Mouse (Mus musculus) gastrocnemius, postnatal 36 days (tissue): Measurements from ENCODE around the gene Myo1a. TPM values are rescaled to one million over a fixed set of nuclear protein-coding genes. Genes with fewer than 3 reads are reported as not detected.

Source experiments
- DNase-seq, 2 experiments: peaks; one replicate each; pipeline ENCODE4 v3.0.0; 2022
- intact Hi-C: fragments of 180-260 bp; cut with DNase I; formaldehyde crosslinking; loops from one replicate; pipeline ENCODE4 v1.15.1; 2025
- total RNA-seq, 2 experiments: library from RNA; stranded (reverse); gene quantifications; 2 replicates each; pipeline ENCODE4 v1.2.3; 2021

Myo1a gene
- total RNA-seq, 2 experiments from 2014 or later: 0.15 to 0.18 TPM

DNA sequence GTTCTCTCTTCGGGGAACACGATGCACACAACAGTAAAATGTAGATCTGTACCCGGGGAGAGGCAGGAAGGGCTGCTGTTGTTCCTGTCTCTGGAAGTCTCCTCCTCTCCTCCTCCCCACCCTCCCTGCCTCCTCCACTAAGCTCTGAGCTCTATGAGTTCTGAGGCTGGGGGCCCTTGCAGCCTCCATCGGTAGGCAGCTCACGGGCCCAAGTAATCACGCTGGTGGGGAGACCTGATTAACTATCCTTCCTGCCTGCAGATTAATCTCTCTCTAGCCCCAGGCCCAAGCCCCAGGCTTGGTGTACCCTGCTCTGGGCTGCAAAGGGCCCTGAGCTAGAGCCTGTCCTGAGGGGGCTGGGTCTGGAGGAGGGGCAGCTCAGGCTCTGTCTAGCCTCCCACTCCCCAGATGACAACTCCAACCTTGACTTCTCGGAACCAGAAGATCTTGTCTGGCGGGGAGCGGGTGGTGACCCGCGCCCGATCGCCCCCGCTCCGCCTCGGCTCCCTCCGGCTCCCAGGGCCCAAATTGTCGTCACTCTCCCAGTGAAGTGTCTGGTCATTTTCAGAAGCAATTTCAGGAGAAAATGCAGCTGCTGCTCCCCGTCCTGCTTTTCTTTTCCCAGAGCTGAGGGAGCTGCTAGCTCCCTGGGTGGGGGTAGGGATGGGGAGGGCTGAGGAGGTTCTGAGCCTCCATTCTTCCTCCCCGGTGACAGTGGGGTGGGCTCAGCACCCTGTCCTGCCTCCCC lies 16.9 kb downstream of the Myo1a start:
- intact Hi-C loops: no loop called here

DNA sequence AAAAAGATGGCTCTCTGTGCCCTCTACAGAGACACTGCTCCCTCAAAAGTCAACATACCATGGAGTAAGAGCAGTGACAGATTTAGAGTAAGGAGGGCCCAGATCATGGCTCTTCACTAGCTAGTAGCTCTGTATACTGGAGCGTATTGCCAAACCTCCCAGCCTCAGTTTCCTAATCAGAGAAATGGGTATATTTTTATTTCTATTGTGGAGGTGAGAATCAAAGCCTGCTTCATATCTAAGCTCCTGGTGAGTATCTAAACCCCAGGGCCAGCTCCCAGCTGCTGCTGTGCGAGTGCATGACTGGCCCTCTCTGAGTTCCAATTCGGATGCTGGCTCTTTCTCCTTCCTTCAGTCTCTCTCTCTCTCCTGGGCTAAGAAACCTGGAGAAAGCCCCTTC lies 19.2 kb downstream of the Myo1a start, which contains the start of gene Tac2:
Gene Tac2 (plus strand): TSS at position 301 of the 400 bp plus-strand sequence.
- intact Hi-C loops: no loop called here

More for the DNA sequence above, 16.9 kb downstream of the Myo1a start:
- no peak for DNase-seq

DNA sequence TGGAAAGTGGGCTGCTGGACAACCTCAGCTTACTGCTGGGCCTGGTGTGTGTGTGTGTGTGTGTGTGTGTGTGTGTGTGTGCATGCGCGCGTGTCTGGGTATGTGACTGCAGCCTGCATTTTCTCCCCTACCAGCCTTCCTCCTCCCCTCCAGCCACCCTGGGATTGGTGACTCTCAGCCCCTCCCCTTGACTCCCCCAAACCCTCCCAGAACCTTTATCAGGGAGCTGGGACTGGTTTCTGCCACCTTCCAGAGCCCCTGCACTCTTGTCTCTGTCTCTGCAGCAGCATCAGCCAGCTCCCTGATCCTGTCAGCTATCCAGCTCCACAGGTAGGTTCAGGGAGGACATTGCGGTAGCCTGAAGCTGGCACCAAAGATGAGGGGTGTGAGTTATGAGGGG lies 20.2 kb downstream of the Myo1a start:
- intact Hi-C loops: no loop called here
- DNase-seq: no peak

More for the DNA sequence above, 19.2 kb downstream of the Myo1a start, which contains the start of gene Tac2:
- DNase-seq: no peak

DNA sequence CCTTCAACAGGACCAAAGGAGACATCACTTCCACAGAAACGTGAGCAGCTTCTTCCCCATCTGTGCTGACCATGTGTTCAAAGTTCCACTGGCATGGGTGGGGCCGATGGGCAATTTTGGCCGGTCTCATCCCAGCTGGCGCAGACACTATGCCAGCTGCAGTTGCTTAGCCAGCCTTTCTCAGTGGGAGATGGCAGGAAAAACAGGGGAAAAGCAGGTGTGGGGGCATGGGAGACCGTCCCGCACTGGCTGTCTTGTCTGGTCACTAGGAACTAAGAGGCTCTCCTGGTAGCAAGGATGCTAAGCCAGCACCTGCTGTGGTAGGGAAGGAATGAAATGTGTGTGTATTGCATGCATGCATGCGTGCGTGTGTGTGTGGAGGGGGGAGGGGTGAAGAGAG lies 23.5 kb downstream of the Myo1a start:
- intact Hi-C loops: no loop called here
- no peak for DNase-seq

DNA sequence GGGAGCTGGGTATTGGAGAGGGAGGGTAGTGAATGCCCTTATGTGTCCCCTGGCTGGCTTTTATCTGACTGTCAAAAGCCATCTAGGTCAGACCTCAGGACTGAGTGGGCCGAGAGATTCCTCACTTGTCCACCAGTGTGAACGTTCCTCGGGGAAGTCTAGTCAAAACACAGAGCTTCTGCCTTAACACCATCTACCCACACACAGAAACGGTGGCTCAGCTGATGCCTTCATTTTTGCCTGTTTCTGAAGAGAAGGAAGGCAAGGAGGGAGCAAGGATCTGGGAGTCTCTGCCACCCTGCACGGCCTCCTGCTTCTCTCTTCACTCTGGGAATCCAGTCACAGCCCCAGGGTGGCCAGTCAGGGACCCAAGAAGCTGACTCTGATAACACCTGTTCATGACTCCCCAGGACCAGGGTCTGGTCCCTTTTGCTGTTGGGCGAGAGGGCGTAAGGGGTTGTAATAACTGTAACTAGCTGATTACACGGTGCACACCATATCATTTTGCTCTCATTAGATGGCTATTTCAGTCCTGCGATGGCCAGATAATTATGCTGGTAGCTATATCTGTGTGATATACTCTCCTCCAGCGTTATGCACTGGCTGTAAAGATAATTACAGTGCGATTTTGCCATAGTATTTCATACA lies 25.4 kb downstream of the Myo1a start:
- intact Hi-C loops: loop anchor here (10.0 kb wide), 2 partner anchors 86 to 274 kb away; partner anchors contain the start of genes Hsd17b6 and Stat6
- no peak for DNase-seq

DNA sequence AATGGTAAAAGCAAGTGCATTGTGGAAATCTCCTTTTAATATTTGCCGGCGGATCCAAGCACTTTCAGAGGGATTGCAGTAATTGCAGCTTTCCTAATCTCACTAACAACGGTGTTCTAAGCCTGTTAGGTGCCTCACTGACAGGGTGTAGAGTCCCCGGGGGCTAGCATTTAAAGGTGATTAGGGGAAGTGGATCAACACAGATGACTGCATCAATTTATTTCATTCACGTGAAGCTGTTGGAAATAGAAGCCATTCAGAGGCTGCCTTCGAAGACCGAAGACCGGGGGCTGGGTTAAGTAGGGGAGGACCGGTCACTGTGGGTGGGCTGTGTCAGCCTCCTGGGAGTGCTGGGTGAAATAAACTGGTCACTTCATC lies 26.0 kb downstream of the Myo1a start:
- intact Hi-C loops: loop anchor here (10.0 kb wide), 2 partner anchors 86 to 274 kb away; partner anchors contain the start of genes Hsd17b6 and Stat6

DNA sequence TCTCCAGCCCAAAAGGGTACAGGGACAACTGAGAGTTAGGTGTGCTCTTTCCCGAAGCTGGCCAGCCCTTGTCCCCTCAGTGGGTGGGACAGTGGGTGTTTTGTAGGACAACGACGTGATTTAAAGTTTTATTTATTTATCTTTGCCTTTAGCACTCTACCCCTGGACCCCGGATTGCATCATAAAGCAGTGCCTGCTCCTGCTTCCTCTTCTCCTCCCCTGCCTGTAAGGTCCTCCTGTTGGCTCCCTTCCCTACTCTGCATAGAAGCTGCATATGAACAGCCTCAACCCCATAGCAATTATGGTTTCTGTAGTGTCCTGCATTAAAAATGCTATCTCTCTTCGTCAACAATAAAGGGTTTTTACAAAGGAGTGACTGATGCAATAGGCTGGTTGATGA lies 26.4 kb downstream of the Myo1a start:
- intact Hi-C loops: loop anchor here (10.0 kb wide), 2 partner anchors 87 to 273 kb away; partner anchors contain the start of genes Hsd17b6 and Stat6
- no peak for DNase-seq

More for the DNA sequence above, 26.0 kb downstream of the Myo1a start:
- DNase-seq: no peak

DNA sequence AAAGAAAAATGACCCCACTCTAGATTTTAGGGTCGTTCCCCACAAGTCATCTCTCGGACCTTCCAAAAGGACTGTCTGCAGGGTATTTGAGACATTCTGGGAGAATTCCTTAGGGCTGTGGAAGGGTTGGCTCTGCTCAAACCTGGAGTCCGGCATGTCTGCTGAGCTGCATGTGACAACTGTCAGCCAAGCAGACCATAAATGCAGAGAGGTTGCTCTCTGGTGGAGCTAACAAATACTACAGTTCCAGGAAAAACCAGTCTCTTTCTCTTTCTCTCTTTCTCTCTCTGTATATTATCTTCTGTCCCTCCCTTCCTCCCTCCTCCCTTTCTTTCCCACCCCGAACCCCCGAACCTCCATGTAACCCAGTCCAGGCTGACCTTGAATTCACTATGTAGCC lies 29.5 kb downstream of the Myo1a start:
- intact Hi-C loops: loop anchor here (10.0 kb wide), 2 partner anchors 90 to 270 kb away; partner anchors contain the start of genes Hsd17b6 and Stat6

DNA sequence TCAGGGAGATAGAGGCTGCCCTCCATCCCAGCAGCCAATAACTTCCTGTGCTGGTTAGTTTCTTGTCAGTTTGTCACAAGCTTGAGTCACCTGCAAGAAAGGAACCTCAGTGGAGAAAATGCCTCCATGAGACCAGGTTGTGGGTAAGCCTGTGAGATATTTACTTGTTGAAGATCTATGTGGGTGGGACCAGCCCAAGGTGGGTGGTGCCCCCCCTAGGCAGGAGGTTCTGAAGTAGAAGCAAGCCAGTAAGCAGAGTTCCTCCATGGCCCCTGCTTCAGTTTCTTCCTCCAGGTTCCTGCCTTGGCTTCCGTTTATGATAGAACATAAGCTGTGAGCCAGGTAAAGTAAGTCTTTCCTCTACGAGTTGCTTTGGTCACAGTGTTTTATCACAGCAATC lies 31.3 kb downstream of the Myo1a start:
- DNase-seq: no peak
- intact Hi-C loops: loop anchor here (5.0 to 10.0 kb wide), 3 partner anchors 44 to 269 kb away; partner anchors contain the start of genes Hsd17b6 and Stat6

More for the DNA sequence above, 29.5 kb downstream of the Myo1a start:
- DNase-seq: no peak

DNA sequence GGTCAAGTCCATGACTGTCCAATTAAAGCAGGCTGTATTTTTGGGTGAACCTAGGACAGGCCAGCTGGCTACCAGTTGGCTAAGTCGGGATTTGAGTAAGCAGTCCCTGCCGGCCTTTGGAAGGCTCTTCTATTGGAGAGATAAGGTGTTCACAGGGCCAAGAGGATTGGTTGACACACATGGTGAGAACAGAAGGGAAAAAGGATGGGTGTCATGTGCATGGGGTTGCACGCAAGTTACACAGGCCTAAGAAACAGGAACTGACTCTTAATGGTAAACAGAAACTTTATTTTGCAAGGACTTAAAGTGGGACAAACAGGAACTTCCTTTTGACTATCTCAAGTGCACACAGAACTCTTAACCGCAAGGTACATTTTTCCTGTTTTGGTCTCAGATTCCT lies 31.9 kb downstream of the Myo1a start:
- intact Hi-C loops: loop anchor here (5.0 to 10.0 kb wide), 3 partner anchors 45 to 268 kb away; partner anchors contain the start of genes Hsd17b6 and Stat6
- DNase-seq: no peak

DNA sequence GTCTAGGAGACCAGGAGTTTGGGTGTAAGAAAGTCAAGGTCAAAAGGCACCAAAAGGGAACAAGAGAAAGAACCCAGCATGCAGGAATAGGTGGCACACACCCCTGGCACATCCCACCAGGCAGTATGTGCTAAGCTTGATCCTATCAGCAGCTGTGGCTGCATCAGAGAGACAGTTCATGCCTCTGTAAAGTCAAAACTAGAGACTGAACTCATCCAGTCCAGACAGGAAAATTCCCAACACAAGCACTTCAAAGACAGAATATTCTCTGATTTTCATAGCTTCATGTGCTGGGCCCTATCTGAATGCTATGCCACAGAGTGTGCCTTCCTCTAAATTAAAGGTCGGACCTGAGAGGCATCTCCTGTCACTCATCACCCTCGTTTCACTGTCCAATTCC lies 32.6 kb downstream of the Myo1a start:
- intact Hi-C loops: loop anchor here (5.0 to 10.0 kb wide), 3 partner anchors 45 to 267 kb away; partner anchors contain the start of genes Hsd17b6 and Stat6

DNA sequence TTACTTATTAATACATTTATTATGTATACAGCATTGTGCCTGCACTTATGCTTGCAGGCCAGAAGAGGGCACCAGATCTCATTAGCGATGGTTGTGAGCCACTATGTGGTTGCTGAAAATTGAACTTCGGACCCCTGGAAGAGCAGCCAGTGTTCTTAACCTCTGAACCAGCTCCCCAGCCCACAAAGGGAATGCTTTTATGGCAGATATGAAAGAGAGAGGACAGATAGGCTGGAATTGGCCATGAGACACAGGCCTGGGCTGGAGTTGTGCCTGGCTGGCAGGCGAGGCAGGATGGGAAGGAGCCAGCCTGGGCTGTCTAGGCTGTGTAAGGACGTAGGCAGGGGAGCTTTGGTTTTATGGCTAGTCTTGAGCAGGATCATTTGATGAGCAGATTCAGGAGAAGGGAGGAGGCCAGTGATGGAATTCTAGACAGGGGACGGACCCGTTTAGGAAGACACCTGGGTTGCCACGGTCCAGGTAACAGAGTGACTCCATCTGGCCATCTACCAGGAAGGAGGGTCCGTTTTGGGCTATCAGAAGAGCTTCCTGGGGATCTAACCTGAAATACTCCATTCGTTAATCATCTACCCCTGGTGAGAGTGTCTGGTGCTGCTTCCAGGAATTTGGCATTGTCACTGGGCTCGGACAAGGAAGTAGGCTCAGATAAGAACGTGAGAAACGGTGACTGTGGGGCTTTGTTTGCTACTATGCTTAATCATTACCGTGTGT lies 33.3 kb downstream of the Myo1a start:
- intact Hi-C loops: loop anchor here (2.0 to 10.0 kb wide), 4 partner anchors 46 to 266 kb away; partner anchors contain the start of genes Hsd17b6 and Stat6
- no peak for DNase-seq

More for the DNA sequence above, 32.6 kb downstream of the Myo1a start:
- DNase-seq: no peak

DNA sequence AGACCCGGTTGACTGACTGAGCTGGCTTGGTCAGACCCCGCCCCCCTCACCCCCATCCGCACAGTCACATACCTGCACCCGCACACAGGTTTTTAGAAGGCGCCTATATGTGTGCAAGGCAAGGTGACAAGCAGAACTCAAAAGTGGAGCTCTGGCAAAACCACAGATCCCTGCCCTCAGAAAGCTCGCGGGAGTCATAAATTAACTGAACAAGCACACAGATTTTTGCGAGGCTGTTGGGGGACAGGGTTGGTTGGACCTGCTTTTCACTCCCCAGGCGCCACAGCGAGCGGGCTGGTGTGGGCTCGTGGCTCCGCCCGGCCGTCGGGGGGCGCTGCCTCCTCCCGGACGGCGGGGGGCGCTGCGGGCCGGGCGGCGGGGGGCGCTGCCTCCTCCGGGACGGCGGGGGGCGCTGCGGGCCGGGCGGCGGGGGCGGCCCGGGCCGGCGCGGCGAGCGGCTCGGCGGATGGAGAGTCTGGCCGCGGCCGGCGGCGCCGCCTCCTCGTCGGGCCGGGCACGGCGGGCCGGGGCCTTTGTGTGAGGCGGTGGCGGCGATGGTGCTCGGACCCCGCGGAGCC lies 34.2 kb downstream of the Myo1a start, which contains the start of gene Zbtb39:
Gene Zbtb39 (plus strand): TSS at position 456 of the 578 bp plus-strand sequence.
- DNase-seq: peak; percentile 63 to 74
- intact Hi-C loops: loop anchor here (2.0 to 10.0 kb wide), 4 partner anchors 47 to 266 kb away; partner anchors contain the start of genes Hsd17b6 and Stat6

DNA sequence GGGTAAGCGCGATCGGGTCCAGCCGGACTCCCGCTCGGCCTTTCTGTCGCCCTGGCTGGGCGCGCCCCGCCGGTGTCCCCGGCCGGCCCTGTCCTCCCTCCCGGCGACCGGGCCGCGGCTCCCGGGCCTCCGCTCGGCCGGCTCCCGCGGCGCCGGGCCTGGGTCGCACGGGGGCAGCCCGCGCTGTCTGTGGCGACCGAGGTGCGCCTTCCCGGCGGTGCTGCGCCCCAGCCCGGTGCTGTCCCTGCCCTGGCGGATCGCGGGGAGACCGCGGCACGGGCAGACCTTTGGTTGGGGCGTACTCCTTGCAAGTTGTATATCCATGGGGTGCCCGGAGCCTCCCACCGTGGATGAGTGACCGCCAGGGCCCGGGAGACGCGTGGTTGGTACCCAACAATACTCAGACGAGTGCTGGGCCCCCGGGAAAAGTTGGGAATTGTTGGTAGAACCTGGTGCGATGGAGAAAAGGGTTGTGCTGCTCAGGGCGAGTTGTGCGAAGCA lies 34.7 kb downstream of the Myo1a start:
- intact Hi-C loops: loop anchor here (2.0 to 10.0 kb wide), 4 partner anchors 47 to 265 kb away; partner anchors contain the start of genes Hsd17b6 and Stat6
- DNase-seq: no peak

DNA sequence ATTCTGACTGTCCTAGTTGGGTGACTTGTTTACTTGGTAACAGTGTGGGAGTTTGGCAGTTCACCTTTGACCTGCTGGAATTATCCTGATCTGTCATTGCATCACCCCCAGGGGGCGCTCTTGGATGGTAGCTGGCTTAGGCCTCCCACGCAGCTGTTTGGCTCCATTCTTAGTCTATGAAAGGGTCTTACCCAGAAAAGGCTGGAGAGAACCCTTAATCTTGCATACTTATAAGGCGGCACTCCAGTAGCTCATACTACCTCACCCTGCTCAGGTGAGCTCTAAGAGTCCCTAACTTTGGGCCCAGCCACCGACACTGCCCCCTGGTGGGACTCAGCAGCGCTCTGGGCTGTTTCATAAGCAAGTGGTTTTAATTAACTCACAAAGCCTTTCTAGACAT lies 39.7 kb downstream of the Myo1a start:
- DNase-seq: no peak
- intact Hi-C loops: no loop called here

DNA sequence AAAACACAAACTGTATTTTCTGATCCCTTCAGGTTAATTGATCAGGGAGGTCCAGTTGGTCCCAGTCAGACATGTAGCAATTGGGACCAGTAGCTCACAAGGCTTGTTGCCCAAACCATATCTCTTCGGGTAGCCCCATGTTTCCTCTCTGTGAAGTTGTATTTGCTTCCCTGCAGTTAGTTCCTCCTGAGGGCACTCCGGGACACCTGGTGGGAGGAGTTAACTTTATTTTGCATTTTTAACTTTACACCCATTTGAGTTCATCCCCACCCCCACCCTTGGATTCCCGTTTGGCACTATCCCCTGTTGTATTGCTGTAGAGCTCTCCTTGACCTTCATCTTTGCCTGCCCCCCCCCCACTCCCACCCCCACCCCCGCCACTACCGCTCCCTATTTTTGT lies 40.9 kb downstream of the Myo1a start:
- intact Hi-C loops: no loop called here
- no peak for DNase-seq

DNA sequence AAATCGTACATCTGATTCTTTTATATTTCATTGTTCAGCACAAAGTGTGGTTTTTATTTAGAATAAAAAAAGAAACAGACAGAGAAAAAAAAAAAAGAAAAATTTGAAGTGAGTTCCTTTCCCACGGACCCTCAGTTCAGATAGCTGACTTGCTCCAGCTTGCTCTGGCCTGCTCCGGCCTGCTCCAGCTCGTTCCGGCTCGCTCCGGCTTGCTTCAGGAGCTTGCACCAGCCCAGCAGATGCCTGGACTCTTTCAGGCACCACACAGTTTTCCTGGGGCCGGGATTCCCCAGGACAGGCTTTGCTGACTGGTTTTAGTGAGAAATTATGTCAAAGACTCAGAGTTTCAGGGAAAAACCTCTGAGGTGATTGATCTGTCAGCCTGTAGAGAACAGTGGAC lies 42.3 kb downstream of the Myo1a start:
- intact Hi-C loops: no loop called here
- no peak for DNase-seq

DNA sequence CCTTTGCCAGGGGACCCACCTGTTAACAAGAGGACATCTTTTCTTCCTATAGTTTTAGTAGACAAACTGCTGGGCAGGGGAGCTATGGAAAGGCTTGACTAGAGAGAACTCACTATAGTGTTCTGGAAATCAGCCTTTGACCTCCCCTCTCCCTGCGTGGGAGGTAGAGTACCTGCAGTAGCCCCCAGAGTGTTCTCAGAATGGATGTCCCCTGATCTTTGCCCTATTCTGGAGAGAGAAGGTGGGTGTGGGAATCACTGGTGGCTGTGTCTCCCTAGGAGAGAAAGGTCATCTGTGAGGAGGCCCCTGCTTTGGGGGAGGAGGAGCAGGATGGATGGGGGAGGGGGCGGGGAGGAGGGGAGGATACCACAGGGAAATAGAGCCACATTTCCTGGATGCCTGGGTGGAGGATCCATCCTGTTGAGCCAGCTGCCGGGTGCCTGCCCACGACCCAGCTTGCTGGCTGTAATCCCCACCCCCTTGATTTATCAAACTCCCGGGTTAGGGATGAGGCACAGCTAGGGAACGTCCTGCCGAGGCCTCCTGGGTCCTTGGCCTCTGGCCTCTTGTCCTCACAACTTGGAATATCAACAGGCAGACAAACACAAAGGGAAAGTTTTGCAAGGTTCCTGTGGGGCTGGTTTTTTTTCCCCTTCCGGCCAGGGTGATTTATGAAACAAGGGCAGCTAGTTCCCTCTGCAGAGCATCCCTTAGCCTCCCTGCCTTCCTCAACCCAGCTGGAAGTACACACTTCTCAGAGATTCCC lies 44.1 kb downstream of the Myo1a start:
- intact Hi-C loops: no loop called here
- DNase-seq: no peak
